Mouse (Mus musculus) midbrain, embryonic 10.5 days (tissue): Measurements from ENCODE around the gene Bag5. TPM values are rescaled to one million over a fixed set of nuclear protein-coding genes. Genes with fewer than 3 reads are reported as not detected.
"Not testable (repeated sequence)": the region's sequence is repeated elsewhere in the genome, so short reads cannot be mapped to it uniquely, and the experiment has no call there.

Experiments
- DNase-seq: peaks from one replicate; pipeline ENCODE4 v3.0.0-alpha.2; 2017; ENCODE audit warnings: low spot score
- H3K27ac ChIP-seq: fragments of 300-500 bp; sonication (generic); replicated peaks from 2 replicates; pipeline ENCODE4 v1.5.1; 2016; ENCODE audit warnings: mild to moderate bottlenecking
- H3K27me3 ChIP-seq: fragments of 300-500 bp; sonication (generic); 2 replicates; pipeline ENCODE4 v1.6.1; 2016; ENCODE audit warnings: low read depth, mild to moderate bottlenecking; ENCODE audit not compliant: poor library complexity, severe bottlenecking
- H3K36me3 ChIP-seq: fragments of 300-500 bp; sonication (generic); 2 replicates; pipeline ENCODE4 v1.6.1; 2016; ENCODE audit warnings: mild to moderate bottlenecking, moderate library complexity
- H3K4me1 ChIP-seq: fragments of 300-500 bp; sonication (generic); 2 replicates; pipeline ENCODE4 v1.6.1; 2016
- H3K4me3 ChIP-seq: fragments of 300-500 bp; sonication (generic); 2 replicates; pipeline ENCODE4 v1.5.1; 2016; ENCODE audit warnings: mild to moderate bottlenecking, moderate library complexity
- H3K9me3 ChIP-seq: fragments of 300-500 bp; sonication (generic); replicated peaks from 2 replicates; pipeline ENCODE4 v1.6.1; 2016; ENCODE audit warnings: mild to moderate bottlenecking
- WGBS: fragments of 180-500 bp; shearing (Covaris S2); methylation state at CpG from one replicate; pipeline ENCODE4 v1.1.7; 2016; 5-methylcytosine and 5-hydroxymethylcytosine counted together
- polyA plus RNA-seq: library from polyadenylated mRNA; unstranded; fragments of >200 nt; fragmentation: Nextera tagmentation; extraction: Ambion mirVana; gene quantifications from 2 replicates; pipeline ENCODE4 v1.2.1, GENCODE M21; 2016

Bag5 gene
- polyA plus RNA-seq, 1 experiment from 2014 or later, result 57.2 TPM

DNA sequence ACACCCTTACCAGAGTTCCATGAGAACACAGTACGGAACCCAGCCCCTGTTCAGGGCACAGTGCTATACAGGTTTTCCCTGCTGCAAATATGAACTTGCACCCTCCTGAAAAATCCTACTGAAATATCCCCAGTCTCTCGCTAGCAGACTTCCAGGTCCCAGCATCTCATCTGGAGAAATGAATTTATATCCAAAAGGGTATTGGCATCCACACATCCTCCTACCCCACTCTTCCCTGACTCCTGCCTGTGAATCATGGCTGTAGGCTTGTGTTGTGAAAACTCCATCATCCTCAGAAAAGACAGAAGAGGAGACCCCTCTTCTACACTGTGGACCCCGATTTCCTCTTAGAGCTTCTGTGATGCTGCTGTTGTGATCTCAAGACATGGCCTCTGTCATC, 37.7 kb upstream of the Bag5 start:
- 92% methylated on average over 3 of the region's 3 CpGs for WGBS
- no peak for DNase-seq
- H3K36me3 ChIP-seq, result no peaks in the 10 kb centered on the region
- no peak overlapping the region for H3K27ac ChIP-seq
- no peak overlapping the region for H3K4me3 ChIP-seq
- no peaks in the 10 kb centered on the region for H3K9me3 ChIP-seq
- peaks cover 7% of the 10 kb centered on the region; the same call in 1 of the 2 replicates for H3K4me1 ChIP-seq
- no peaks in the 10 kb centered on the region for H3K27me3 ChIP-seq

DNA sequence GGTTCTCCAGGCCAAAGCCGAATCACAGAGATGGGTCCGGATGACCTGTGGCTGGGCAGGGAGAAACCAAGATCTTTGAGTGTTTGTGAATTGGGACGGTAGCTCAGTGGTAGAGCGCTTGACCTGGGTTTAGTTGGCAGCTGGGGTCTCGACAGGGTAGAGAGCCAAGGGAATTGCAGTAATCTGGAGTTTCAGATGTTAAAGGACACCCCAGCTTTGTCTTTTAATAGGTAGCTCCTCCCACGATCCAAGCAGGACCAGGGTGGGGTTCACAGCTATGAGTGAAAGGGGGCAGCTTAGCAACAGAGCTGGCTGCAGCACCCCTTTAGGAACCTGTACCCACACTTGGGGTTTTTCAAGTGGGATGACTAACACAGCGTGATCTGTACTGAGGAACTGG, 34.4 kb upstream of the Bag5 start:
- H3K27me3 ChIP-seq, result no peaks in the 10 kb centered on the region
- DNase-seq, result no peak
- 85% methylated on average over 7 of the region's 7 CpGs for WGBS
- H3K4me3 ChIP-seq, result no peak overlapping the region
- no peak overlapping the region for H3K27ac ChIP-seq
- H3K9me3 ChIP-seq, result no peaks in the 10 kb centered on the region
- no peaks in the 10 kb centered on the region for H3K36me3 ChIP-seq
- peaks cover 7% of the 10 kb centered on the region; the same call in 1 of the 2 replicates for H3K4me1 ChIP-seq

DNA sequence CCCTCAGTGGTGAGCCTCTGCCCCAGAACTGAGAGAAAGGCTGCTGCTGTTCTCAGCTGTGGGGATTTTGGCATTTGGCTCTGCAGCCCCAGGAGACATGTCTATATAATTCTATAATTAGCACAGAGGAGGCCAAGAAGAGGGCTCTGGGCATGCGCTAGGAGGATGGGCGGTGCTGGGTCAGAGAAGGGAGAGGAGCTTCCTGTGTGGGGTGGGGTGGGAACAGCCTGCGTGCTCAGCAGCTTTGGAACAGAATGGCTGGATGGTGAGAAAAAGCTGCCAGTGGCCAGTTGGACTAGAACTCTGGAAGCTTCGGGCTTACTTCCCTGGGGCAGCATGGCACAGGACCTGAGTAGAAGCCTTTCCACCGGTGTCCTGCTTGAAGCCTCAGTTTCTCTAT, 33.0 kb upstream of the Bag5 start:
- no peaks in the 10 kb centered on the region for H3K36me3 ChIP-seq
- no peaks in the 10 kb centered on the region for H3K27me3 ChIP-seq
- no peak for DNase-seq
- peaks cover 7% of the 10 kb centered on the region; the same call in 1 of the 2 replicates for H3K4me1 ChIP-seq
- 76% methylated on average over 5 of the region's 5 CpGs for WGBS
- H3K9me3 ChIP-seq, result no peaks in the 10 kb centered on the region
- H3K27ac ChIP-seq, result 0 out of 2 replicates have a peak overlapping the region, but pooled peaks have one; percentile 18
- no peak overlapping the region for H3K4me3 ChIP-seq

DNA sequence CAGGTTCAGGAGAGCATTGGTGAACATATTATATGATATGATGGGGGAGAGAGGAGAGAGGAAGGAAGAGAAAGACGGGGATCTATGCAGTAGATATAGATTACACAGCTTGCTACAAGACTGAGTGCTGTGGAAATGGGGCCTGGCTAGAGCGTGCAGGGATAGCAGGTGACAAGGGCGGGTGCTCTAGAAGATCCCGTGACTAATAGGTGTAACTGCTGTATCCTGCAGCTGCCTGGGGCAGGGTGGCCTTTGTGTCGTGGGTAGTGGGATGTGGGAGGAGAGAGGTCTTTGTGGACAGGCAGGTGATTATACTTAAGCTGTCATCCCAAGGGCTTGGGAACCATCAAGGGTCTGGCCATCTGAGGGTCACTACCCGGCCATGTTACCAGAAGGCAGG, 32.2 kb upstream of the Bag5 start:
- no peaks in the 10 kb centered on the region for H3K27me3 ChIP-seq
- 83% methylated on average over 6 of the region's 6 CpGs for WGBS
- H3K4me1 ChIP-seq, result peaks cover 7% of the 10 kb centered on the region; the same call in 1 of the 2 replicates
- H3K36me3 ChIP-seq, result no peaks in the 10 kb centered on the region
- no peak overlapping the region for H3K27ac ChIP-seq
- DNase-seq, result no peak
- H3K4me3 ChIP-seq, result no peak overlapping the region
- no peaks in the 10 kb centered on the region for H3K9me3 ChIP-seq

DNA sequence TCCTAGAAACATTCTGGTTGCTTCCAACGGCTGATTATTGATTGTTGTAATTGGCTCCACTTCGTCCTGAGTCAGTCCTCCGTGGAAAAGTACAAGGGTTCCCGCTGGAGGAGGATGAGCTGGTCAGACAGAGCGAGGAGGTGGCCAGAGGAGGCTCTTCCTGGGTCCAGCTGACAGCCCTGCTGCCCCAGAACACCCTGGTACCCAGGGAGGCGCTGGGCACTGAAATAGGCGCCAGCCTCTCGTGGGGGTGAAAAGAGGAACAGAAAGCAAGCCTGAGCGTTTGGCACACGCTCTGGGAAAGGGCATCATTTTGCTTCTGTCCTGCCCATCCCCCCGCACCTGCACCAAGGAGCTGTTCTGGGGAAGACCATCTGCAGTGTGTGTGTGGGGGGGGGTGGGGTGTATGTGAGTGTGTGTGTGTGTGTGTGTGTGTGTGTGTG, 30.9 kb upstream of the Bag5 start:
- Histone ChIP-seq H3K4me3 (no peak overlapping the region), H3K9me3 (no peaks in the 10 kb centered on the region), H3K4me1 (peaks cover 7% of the 10 kb centered on the region; the same call in 1 of the 2 replicates), H3K36me3 (no peaks in the 10 kb centered on the region; the same call in 1 of the 2 replicates), H3K27ac (no peak overlapping the region), H3K27me3 (no peaks in the 10 kb centered on the region)
- WGBS, result 86% methylated on average over 11 of the region's 11 CpGs
- no peak for DNase-seq

DNA sequence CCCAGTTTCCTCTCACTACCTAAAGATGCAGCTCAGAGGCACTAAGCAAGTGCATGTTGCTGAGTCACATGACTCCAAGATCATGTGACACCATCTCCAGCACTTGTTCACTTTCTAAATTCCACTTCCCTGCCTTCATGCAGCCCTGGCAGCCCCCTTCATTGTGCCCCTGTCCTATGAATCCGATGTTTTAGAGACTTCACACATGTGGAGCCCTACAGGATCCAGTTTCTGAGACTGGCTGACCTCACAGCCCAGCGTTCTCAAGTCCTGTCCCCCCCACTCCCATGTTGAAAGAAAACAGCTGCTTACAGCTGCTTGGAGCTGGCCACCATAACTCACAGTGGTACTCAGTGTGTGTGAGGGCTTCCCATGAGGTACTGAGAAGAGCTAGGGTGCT, 30.4 kb upstream of the Bag5 start:
- Histone ChIP-seq H3K27ac (no peak overlapping the region), H3K9me3 (no peaks in the 10 kb centered on the region), H3K27me3 (no peaks in the 10 kb centered on the region), H3K4me3 (no peak overlapping the region), H3K36me3 (no peaks in the 10 kb centered on the region; the same call in 1 of the 2 replicates), H3K4me1 (peaks cover 7% of the 10 kb centered on the region; the same call in 1 of the 2 replicates)
- WGBS, result 78% methylated on average over 2 of the region's 2 CpGs
- no peak for DNase-seq

DNA sequence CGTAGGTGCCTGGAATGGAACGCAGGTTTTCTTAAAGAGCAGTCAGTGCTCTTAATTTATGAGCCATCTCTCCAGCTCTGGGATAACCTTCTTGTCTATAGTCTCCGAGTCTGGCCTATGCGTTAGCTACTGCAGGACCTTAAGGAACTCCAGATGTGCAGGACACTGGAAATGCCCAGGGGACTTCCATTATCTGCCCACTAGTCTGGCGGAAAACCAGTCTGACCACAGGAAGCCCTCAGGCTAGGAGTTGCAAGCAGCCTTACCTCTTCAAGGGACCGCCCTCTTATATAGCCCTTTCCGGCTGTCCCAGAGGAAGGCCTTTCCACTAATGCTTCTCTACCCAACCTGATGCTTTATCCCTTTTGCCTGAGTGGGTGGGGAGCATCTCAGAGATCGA, 28.3 kb upstream of the Bag5 start:
- no peak overlapping the region for H3K4me3 ChIP-seq
- 81% methylated on average over 8 of the region's 8 CpGs for WGBS
- H3K9me3 ChIP-seq, result no peaks in the 10 kb centered on the region
- DNase-seq, result no peak
- no peaks in the 10 kb centered on the region; the same call in 1 of the 2 replicates for H3K36me3 ChIP-seq
- no peaks in the 10 kb centered on the region for H3K27me3 ChIP-seq
- H3K4me1 ChIP-seq, result peaks cover 6% of the 10 kb centered on the region; the same call in 1 of the 2 replicates
- no peak overlapping the region for H3K27ac ChIP-seq

DNA sequence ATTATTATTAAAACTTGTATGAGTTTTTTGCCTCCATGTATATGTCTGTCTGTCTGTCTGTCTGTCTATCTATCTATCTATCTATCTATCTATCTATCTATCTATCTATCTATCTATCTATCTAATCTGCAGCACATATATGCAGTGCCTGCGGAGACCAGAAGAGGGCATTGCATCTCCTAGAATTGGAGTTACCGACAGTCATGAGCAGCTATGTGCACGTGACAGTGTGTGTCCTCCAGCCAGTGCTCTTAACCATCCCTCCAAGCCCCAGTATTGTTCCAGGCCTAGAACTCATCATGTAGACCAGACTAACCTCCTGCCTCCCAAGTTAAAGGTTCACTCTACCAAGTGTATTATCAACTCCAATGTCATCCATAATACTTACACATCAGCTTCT, 25.7 kb upstream of the Bag5 start:
- DNase-seq, result peak; percentile 66
- H3K4me3 ChIP-seq, result no peak overlapping the region
- no peaks in the 10 kb centered on the region for H3K4me1 ChIP-seq
- WGBS, result 9% methylated on average over 3 of the region's 3 CpGs
- no peak overlapping the region for H3K27ac ChIP-seq
- no peaks in the 10 kb centered on the region; the same call in 1 of the 2 replicates for H3K36me3 ChIP-seq
- no peaks in the 10 kb centered on the region for H3K27me3 ChIP-seq
- H3K9me3 ChIP-seq, result no peaks in the 10 kb centered on the region

DNA sequence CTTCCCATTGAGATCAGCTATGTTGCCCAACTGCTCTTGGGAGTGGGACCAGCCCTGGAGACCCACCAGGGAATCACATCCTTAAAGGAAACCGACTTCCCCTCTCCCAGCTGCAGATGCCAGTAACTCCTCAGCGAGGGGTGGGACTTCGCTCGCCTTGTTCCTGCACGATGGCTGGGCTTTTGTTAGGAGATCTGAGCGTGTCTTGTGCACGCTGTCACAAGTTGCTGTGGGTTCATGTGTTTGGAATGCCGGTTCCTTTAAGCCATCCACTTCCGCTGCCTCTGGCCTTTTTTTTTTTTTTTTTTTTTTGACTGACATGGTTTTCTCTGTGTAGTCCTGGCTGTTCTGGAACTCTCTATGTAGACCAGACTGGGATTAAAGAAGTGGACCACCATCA, 24.3 kb upstream of the Bag5 start:
- no peaks in the 10 kb centered on the region for H3K27me3 ChIP-seq
- no peak for DNase-seq
- H3K9me3 ChIP-seq, result no peaks in the 10 kb centered on the region
- H3K27ac ChIP-seq, result no peak overlapping the region
- WGBS, result 67% methylated on average over 9 of the region's 9 CpGs
- no peak overlapping the region for H3K4me3 ChIP-seq
- peaks cover 10% of the 10 kb centered on the region for H3K4me1 ChIP-seq
- peaks cover 10% of the 10 kb centered on the region; the same call in 1 of the 2 replicates for H3K36me3 ChIP-seq

DNA sequence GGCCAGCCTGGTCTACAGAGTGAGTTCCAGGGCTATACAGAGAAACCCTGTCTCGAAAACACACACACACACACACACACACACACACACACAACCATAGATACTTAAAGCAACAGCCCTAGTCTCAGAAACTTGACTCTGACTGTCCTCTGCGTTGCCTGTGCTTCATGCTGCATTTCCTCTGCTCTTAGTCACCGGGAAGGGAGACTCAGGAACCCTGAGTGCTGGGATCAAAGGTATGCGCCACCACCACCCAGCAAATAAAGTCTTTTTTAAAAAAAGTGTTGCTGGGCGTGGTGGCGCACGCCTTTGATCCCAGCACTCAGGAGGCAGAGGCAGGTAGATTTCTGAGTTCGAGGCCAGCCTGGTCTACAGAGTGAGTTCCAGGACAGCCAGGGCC, 23.6 kb upstream of the Bag5 start:
- peaks cover 13% of the 10 kb centered on the region for H3K36me3 ChIP-seq
- not testable (repeated sequence) for H3K4me3 ChIP-seq, H3K27me3 ChIP-seq, H3K27ac ChIP-seq, DNase-seq, H3K9me3 ChIP-seq
- WGBS, result 93% methylated on average over 8 of the region's 8 CpGs
- H3K4me1 ChIP-seq, result peaks cover 15% of the 10 kb centered on the region

DNA sequence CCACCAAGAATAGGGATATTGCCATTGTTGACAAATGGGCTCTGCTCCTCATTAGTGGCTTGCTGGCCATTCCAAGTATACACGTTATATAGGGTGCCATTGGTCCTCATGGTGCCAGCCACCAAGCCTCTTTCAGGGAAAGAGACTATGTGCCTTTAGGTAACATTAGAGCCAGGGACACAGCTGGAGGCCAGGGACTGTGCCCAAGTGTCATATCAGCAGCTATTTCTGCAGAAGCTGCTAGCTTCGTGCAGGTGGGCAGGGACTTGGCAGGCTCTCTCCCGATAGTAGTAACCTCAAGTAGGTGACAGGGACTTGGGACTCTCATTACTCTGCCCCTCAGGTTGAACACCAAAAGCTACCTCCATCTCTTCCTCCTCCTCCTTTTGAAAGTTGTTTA, 21.9 kb upstream of the Bag5 start:
- Histone ChIP-seq H3K27ac (no peak overlapping the region), H3K36me3 (peaks cover 20% of the 10 kb centered on the region), H3K9me3 (no peaks in the 10 kb centered on the region), H3K27me3 (peaks cover 9% of the 10 kb centered on the region; the same call in 1 of the 2 replicates), H3K4me1 (peaks cover 15% of the 10 kb centered on the region), H3K4me3 (no peak overlapping the region)
- DNase-seq, result no peak
- 95% methylated on average over 3 of the region's 3 CpGs for WGBS

DNA sequence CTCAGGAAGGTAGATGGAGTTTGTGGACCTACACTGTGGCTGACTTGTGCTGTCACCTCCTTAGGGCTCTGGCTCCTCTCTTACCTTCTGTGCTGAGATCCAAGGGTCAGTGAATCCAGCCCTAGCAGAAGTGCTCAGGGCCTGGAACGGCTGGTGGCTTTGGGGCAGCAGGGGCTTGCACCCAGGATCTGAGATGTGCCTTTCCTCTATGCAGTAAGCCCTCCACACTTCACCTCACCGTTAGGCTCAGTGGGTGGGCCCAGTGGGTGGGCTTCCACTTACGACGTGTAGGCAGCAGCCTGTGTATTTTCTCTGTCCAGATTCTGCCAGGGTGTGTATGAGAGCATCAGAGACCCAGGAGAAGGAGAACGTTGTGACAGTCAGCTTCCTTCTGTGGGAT, 19.9 kb upstream of the Bag5 start:
- H3K4me3 ChIP-seq, result no peak overlapping the region
- H3K27ac ChIP-seq, result peak overlapping the region; percentile 68
- no peak for DNase-seq
- peaks cover 36% of the 10 kb centered on the region for H3K36me3 ChIP-seq
- H3K27me3 ChIP-seq, result peaks cover 9% of the 10 kb centered on the region; the same call in 1 of the 2 replicates
- WGBS, result 57% methylated on average over 5 of the region's 5 CpGs
- peaks cover 15% of the 10 kb centered on the region for H3K4me1 ChIP-seq
- H3K9me3 ChIP-seq, result no peaks in the 10 kb centered on the region

DNA sequence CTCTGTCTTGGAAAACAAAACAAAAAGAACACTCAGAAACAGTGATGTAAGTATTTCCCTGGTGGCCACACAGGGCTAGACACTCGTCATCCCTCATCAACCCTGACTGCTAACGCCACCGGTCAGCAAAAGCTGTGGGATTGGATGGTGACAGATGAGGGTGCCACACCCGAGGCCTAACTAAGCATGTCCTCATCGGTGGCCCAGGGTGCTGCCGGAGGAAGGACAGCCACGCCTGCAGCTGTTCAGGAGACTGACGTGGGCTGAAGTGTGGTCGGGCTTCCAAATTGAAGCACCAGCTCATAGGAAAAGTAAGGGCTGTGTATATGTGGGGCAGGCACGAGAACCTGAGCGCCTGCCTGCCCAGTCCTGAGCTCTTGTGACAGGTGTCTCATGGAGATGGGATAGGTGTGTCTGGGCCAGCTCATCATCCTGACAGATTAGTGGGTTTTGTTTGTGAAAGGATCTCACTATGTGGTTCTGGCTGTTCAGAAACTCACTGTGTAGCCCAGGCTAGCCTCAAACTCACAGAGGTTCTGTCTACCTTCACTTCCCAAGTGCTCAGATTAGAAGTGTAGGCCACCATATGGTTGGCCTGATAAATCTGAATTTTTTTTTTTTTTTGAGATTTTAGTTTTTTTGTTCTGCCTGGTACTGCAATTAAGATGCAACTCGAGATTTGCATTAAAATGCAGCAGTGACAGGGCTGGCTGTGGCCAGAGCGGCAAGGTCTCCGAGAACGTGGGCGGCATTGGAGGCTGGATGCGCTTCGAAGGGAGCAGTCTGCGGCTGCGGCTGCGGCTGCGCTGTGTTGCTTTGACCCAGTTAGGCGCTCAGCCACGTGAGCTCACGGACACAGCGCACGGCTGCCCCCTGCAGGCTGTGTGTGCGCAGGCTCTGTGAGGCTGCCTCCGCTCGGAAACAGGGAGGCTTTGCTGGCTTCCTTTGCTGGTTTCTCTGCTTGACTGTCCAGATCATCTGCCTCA, 19.1 kb upstream of the Bag5 start:
- Histone ChIP-seq H3K9me3 (no peaks in the 10 kb centered on the region), H3K4me3 (no peak overlapping the region), H3K27me3 (peaks cover 9% of the 10 kb centered on the region; the same call in 1 of the 2 replicates), H3K27ac (peak overlapping the region; percentile 68), H3K4me1 (peaks cover 15% of the 10 kb centered on the region), H3K36me3 (peaks cover 42% of the 10 kb centered on the region)
- 33% methylated on average over 30 of the region's 30 CpGs for WGBS
- DNase-seq, result peak; percentile 87
